Mouse (Mus musculus): ENCODE measurements around the gene Srpr.

Srpr gene

DNA sequence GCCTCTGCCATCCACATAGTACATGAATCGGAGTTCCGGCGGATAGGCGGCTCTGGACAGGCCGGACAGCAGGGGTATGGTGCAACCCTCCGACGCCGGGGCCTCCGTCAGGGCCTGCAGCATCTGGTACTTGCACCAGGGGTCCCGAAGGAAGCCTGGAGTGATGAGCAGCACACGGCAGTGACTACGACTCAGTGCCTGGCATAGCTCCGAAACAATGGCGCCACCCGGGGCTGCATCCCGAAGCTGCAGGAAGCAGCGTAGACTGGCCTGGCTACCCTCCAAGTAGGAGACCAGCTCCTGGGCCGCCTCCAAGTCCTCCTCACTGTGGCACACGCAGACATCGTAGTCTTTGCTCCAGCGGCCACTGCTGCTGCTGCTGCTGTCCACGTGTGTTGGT, 11.3 kb upstream of the Srpr start:
- DNase-seq (ENCODE audit: low read depth) = no peak

GRCm38 (mm10) chr9:35192983-35193542, 6.9 kb upstream of the Srpr start:
- no peak for DNase-seq (ENCODE audit: low read depth)

DNA sequence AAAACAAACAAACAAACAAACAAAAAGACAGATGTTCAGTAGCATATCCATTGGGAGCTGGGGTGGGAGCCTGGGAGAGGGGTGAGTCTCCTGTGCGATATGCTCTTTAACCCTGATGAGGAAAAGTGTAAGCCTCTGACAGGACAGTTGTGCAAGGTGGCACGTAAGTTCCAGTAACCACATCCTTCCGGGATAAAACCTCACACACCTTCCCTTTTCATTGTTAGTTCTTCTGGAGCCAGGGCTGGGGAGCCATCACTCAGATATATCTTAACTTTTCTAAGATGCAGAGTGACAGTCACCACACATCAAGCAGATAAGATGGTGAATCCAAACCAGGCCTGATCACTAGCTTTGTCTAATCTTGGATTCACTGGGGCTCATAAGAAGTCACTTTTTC, 5.9 kb upstream of the Srpr start:
- DNase-seq (ENCODE audit: low read depth) = no peak

GRCm38 (mm10) chr9:35197625-35198024, 2.4 kb upstream of the Srpr start:
- DNase-seq (ENCODE audit: low read depth) = no peak

- DNase-seq (ENCODE audit: low read depth) = no peak
These were observed 1.6 kb upstream of the Srpr start for GRCm38 (mm10) chr9:35198351-35198750.

GRCm38 (mm10) chr9:35198945-35199771, 817 bp upstream of the Srpr start:
- DNase-seq (ENCODE audit: low read depth) = no peak

- no peak for DNase-seq (ENCODE audit: low read depth)
These were observed 620 bp downstream of the Srpr start for GRCm38 (mm10) chr9:35200529-35201060.

GRCm38 (mm10) chr9:35203536-35203935, 3.6 kb downstream of the Srpr start:
- no peak for DNase-seq (ENCODE audit: low read depth)

GRCm38 (mm10) chr9:35204421-35204820, 4.4 kb downstream of the Srpr start:
- no peak for DNase-seq (ENCODE audit: low read depth)

DNA sequence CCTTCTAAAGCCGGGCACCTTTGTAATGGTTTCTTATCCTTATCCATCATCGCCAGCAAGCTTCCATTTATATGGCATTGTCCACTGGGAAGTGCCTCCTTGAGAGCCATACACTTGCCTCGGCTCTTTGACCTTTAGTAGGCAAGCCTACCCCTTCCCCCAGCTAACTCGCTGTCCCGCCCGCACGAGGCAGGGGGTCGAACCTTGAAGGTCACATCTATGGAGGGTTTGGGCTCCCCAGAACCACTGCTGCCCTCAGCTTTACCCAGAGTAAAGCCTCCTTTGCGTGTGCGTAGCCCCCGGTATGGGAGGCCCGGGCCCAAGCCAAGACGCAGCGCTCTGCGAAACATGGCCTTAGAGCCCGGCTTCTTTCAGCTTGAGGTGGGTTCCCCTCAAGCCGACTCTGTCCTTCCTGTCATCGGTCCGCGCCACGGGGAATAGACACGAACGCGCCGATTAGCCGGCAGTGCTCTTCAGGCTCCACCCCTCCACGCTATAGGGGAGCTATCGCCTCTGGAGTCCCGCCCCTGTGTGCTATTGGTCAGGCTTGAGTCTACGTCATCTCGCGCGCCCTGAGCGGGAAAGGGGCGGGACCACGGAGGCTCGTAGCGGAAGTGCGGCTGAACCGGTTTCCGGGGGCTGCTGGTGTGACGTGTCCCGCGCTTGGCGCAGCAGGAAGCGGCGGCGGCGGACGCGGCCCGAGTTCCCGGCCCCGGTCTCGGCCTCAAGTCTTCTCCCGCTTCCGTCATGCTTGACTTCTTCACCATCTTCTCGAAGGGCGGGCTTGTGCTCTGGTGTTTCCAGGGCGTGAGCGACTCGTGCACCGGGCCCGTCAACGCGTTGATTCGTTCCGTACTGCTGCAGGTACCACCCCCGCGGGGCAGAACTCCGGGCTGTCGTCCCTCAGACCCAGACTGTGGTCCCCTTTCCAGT, 10.8 kb downstream of the Srpr start, which contains the start of gene Foxred1:
TSS of gene Foxred1 (minus strand) at position 514 of the 933 bp plus-strand sequence.
- DNase-seq (ENCODE audit: low read depth) = peak; percentile 98

DNA sequence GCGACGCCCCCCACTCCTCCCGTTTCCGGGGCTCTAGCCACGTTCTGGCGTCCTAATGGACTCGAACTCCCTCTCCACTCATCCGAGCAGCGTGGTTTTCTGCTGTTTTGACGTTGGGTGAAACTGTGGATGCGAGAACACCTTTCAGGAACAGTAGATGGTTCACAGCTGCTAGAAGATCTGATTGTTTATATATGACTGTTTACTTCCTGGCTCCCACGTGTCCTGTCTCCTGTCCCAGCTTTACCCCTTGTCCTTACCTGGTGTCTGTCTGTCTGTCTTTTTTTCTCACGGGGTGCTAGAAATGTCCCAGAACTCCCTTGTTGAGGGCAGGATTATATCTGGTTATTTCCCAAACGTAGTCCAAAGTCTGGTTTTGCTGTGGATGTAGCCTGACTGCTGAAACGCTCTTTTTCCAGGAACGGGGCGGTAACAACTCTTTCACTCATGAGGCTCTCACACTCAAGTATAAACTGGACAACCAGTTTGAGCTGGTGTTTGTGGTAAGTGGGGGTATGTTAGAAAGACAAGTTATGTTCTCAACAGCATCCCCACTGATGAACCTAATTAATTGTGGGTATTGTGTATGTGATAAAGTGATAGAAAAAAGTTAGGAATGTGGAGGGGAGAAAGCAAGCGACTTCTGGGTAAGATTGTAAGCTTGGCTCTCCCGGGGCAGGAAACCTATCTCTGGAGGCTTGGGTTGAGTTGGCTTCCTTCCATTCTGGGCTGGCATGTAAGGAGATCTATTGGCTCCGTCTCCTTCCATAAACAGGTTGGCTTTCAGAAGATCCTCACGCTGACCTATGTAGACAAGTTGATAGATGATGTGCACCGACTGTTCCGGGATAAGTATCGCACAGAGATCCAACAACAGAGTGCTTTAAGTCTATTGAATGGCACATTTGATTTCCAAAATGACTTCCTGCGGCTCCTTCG, 11.9 kb downstream of the Srpr start:
- DNase-seq (ENCODE audit: low read depth) = peak; percentile 3

- no peak for DNase-seq (ENCODE audit: low read depth)
These were observed 18.0 kb downstream of the Srpr start for GRCm38 (mm10) chr9:35217963-35218362.

DNA sequence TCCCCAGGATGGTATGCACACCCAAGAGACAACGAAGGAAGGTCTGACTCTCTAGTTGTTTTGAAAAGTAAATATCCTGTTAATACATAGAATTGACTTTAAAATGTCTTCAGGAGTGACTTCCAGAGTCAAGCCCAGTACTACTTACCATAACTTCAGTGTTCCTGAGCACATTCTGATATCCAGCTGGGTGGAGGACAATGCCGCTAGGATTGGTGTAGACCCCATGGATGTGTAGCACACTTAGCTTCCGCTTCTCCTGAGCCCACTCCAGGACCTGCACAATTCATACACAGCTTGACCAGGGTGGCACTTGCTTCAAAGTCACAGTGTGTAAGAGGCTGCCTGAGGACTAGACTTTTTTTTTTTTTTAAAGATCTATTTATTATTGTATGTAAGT, 23.5 kb downstream of the Srpr start:
- no peak for DNase-seq (ENCODE audit: low read depth)

DNA sequence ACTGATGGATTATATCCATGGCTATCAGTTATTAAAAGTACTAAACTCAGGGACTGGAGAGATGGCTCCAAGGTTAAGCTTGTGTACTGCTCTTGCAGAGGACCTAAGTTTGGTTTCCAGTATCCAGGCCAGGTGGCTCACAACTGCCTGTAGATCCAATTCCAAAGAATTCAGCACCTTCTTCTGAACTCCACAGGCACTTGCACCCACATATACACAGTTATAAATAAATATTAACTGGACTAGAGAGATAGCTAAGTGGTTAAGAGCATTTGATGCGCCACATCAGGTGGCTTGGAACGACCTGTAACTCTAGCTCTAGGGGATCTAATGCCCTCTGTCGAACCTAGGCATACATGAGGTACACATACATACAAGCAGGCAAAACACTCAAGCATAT, 28.7 kb downstream of the Srpr start:
- no peak for DNase-seq (ENCODE audit: low read depth)

DNA sequence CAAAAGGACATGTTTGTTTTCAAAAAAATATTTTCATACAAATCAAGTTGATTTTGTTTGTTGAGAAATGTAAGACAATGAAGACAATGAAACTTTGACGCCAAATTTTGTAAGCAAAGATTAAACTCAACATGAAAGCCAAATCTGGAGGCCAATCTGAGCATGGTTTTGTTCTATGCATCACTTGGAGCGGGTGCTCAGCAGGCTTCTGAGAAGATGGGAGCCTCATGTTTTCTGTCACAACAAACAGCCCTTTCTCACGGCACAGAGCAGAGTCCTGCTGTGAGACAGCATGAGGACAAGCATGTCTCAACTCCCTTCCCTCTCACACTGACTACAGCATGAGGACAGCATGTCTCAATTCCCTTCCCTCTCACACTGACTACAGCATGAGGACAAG, 36.0 kb downstream of the Srpr start:
- no peak for DNase-seq (ENCODE audit: low read depth)

DNA sequence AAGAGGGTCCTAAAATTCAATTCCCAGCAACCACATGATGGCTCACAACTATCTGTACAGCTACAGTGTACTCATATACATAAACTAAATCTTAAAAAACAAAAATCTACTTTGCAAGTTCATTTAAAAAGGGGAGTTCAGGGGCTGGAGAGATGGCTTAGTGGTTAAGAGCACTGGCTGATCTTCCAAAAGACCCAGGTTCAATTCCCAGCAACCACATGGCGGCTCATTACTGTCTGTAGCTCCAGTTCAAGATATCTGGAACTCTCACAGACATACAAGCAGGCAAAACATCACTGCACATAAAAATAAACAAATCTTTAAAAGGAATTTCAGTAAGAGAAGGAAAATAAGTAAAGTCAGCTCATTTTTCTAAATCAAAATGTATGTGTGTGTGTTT, 38.4 kb downstream of the Srpr start:
- no peak for DNase-seq (ENCODE audit: low read depth)

GRCm38 (mm10) chr9:35238915-35239571, 39.1 kb downstream of the Srpr start:
- no peak for DNase-seq (ENCODE audit: low read depth)

DNA sequence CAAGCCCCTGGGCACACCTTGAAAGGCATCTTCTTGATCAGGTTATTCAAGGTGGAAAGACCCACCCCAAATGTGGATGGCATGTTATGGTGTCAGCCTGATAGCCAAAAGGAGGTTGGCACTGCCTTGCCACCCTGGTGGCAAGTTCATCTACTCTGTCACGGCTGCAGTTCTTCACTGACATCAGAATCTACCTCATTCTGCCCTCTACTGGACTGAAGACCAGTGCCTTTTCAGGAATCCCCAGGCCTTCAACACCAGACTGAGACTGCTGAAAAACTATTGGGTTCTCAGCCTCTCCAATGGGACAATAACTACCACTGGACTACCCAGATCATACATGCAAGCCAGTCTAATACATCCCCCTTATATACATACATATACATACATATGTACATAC, 39.8 kb downstream of the Srpr start:
- no peak for DNase-seq (ENCODE audit: low read depth)

- no peak for DNase-seq (ENCODE audit: low read depth)
These were observed 47.4 kb downstream of the Srpr start for GRCm38 (mm10) chr9:35247405-35247804.

DNA sequence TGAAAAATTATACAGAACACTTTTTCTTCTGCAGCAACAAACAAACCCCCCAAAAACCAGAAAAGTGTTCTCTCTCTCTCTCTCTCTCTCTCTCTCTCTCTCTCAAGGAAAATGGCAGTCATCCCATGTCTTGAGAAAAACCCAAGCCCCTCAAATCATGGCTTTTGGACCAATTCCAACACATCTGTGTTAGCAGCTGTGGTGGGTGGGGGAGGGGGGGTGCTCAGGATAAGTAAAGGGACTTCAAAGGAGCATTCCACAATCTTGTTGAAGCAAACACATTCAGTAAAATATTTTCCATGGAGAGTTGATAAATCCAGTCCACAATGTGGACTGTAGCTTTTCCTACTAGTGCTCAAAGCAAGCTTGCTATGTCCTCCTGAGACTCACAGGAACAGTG, 49.5 kb downstream of the Srpr start:
- DNase-seq (ENCODE audit: low read depth) = no peak

GRCm38 (mm10) chr9:35257365-35257764, 57.4 kb downstream of the Srpr start:
- no peak for DNase-seq (ENCODE audit: low read depth)

All from fibroblast of lung, adult 2 months (primary cell).